Mouse (Mus musculus) 3134 (cell line): ENCODE data around the gene Lgals12.

Experiments
- DNase-seq: peaks from one replicate; pipeline ENCODE4 v3.0.0-alpha.2; 2011; ENCODE audit warnings: low spot score; ENCODE audit not compliant: insufficient read length; ENCODE audit errors: extremely low read depth

Lgals12 gene

GRCm38 (mm10) chr19:7585279-7585678 is 21.7 kb downstream of the Lgals12 start:
- DNase-seq = no peak

- no peak for DNase-seq
These were observed 23.4 kb downstream of the Lgals12 start for GRCm38 (mm10) chr19:7583599-7583998.

- DNase-seq = no peak
These were observed 23.9 kb downstream of the Lgals12 start for GRCm38 (mm10) chr19:7583101-7583500.

GRCm38 (mm10) chr19:7581042-7581441 is 26.0 kb downstream of the Lgals12 start:
- DNase-seq = no peak

- DNase-seq = no peak
These were observed 29.3 kb downstream of the Lgals12 start for GRCm38 (mm10) chr19:7577710-7578109.

GRCm38 (mm10) chr19:7576180-7576579 is 30.8 kb downstream of the Lgals12 start:
- no peak for DNase-seq

GRCm38 (mm10) chr19:7569650-7570049 is 37.3 kb downstream of the Lgals12 start:
- DNase-seq = peak; percentile 18

GRCm38 (mm10) chr19:7568364-7568763 is 38.6 kb downstream of the Lgals12 start:
- no peak for DNase-seq

- DNase-seq = no peak
These were observed 40.2 kb downstream of the Lgals12 start for GRCm38 (mm10) chr19:7566826-7567225.

- no peak for DNase-seq
These were observed 42.5 kb downstream of the Lgals12 start for GRCm38 (mm10) chr19:7564457-7564856.

GRCm38 (mm10) chr19:7563676-7564075 is 43.3 kb downstream of the Lgals12 start:
- no peak for DNase-seq

- no peak for DNase-seq
These were observed 44.3 kb downstream of the Lgals12 start for GRCm38 (mm10) chr19:7562601-7563129.

GRCm38 (mm10) chr19:7561456-7561855 is 45.5 kb downstream of the Lgals12 start:
- no peak for DNase-seq

- DNase-seq = no peak
These were observed 47.0 kb downstream of the Lgals12 start for GRCm38 (mm10) chr19:7559986-7560385.

GRCm38 (mm10) chr19:7558675-7559074 is 48.3 kb downstream of the Lgals12 start:
- DNase-seq = no peak

- no peak for DNase-seq
These were observed 49.1 kb downstream of the Lgals12 start for GRCm38 (mm10) chr19:7557844-7558243.

- DNase-seq = peak; percentile 82
These were observed 49.6 kb downstream of the Lgals12 start, which contains the start of gene Pla2g16 for GRCm38 (mm10) chr19:7557328-7557822. Gene Pla2g16 (plus strand): TSS chr19:7557459.

GRCm38 (mm10) chr19:7556641-7557040 is 50.4 kb downstream of the Lgals12 start:
- DNase-seq = no peak

GRCm38 (mm10) chr19:7554881-7555280 is 52.1 kb downstream of the Lgals12 start:
- DNase-seq = no peak

GRCm38 (mm10) chr19:7553441-7553840 is 53.6 kb downstream of the Lgals12 start:
- no peak for DNase-seq

- DNase-seq = no peak
These were observed 54.7 kb downstream of the Lgals12 start for GRCm38 (mm10) chr19:7552301-7552673.

GRCm38 (mm10) chr19:7551550-7552300 is 55.3 kb downstream of the Lgals12 start:
- no peak for DNase-seq
